Mouse (Mus musculus): ENCODE data around the gene Uck2. TPM values are rescaled to one million over a fixed set of nuclear protein-coding genes. Genes with fewer than 3 reads are reported as not detected.

The Uck2 gene
- polyA plus RNA-seq, 2 experiments = 45.7 to 69.3 TPM

GRCm38 (mm10) chr1:167265366-167265765, 19.8 kb downstream of the Uck2 start:
- TF ChIP-seq POLR2A (IDR thresholded peaks at IDR 0.05; ENCODE audit: borderline replicate concordance, extremely low read depth, insufficient read depth, insufficient read length) = no peak
- peaks cover 25% of the 10 kb centered on the region for H3K4me1 ChIP-seq (ENCODE audit: control insufficient read depth, insufficient read depth, low read length)
- 66% methylated on average over 4 of the region's 4 CpGs for WGBS

GRCm38 (mm10) chr1:167262489-167263041, 22.6 kb downstream of the Uck2 start:
- no peak for DNase-seq (ENCODE audit: low spot score)
- TF ChIP-seq POLR2A (IDR thresholded peaks at IDR 0.05; ENCODE audit: borderline replicate concordance, extremely low read depth, insufficient read depth, insufficient read length) = no peak
- 59% methylated on average over 10 of the region's 10 CpGs for WGBS
- no peak overlapping the region for H3K27ac ChIP-seq (replicated peaks; ENCODE audit: low read depth, low read length)
- H3K27me3 ChIP-seq (ENCODE audit: control insufficient read depth, insufficient read depth, low read length) = no peaks in the 10 kb centered on the region
- no peaks in the 10 kb centered on the region for H3K36me3 ChIP-seq (ENCODE audit: control insufficient read depth, insufficient read depth, low read length)
- no peak overlapping the region for H3K9ac ChIP-seq (ENCODE audit: low read depth, low read length, severe bottlenecking)
- no peak for ATAC-seq (ENCODE audit: low FRiP score, low read depth)
- no peak overlapping the region for H3K4me3 ChIP-seq (replicated peaks; ENCODE audit: low read length)
- no peak overlapping the region for H3K4me2 ChIP-seq (replicated peaks; ENCODE audit: low read depth, low read length, severe bottlenecking)
- no peaks in the 10 kb centered on the region for H3K9me3 ChIP-seq (ENCODE audit: control insufficient read depth, low read length)
- H3K4me1 ChIP-seq (ENCODE audit: control insufficient read depth, insufficient read depth, low read length) = peaks cover 4% of the 10 kb centered on the region; the same call in 1 of the 2 replicates

More at GRCm38 (mm10) chr1:167265366-167265765, 19.8 kb downstream of the Uck2 start:
- no peak overlapping the region for H3K4me2 ChIP-seq (replicated peaks; ENCODE audit: low read depth, low read length, severe bottlenecking)
- no peaks in the 10 kb centered on the region for H3K27me3 ChIP-seq (ENCODE audit: control insufficient read depth, insufficient read depth, low read length)
- no peak overlapping the region for H3K27ac ChIP-seq (replicated peaks; ENCODE audit: low read depth, low read length)
- H3K9me3 ChIP-seq (ENCODE audit: control insufficient read depth, low read length) = no peaks in the 10 kb centered on the region
- H3K4me3 ChIP-seq (replicated peaks; ENCODE audit: low read length) = no peak overlapping the region
- ATAC-seq (ENCODE audit: low FRiP score, low read depth) = no peak
- H3K36me3 ChIP-seq (ENCODE audit: control insufficient read depth, insufficient read depth, low read length) = no peaks in the 10 kb centered on the region
- no peak for DNase-seq (ENCODE audit: low spot score)
- H3K9ac ChIP-seq (ENCODE audit: low read depth, low read length, severe bottlenecking) = no peak overlapping the region

GRCm38 (mm10) chr1:167261750-167262149, 23.4 kb downstream of the Uck2 start:
- Histone ChIP-seq H3K4me2 (replicated peaks; ENCODE audit: low read depth, low read length, severe bottlenecking) (no peak overlapping the region), H3K27ac (replicated peaks; ENCODE audit: low read depth, low read length) (no peak overlapping the region), H3K4me1 (ENCODE audit: control insufficient read depth, insufficient read depth, low read length) (peaks cover 4% of the 10 kb centered on the region; the same call in 1 of the 2 replicates), H3K4me3 (replicated peaks; ENCODE audit: low read length) (no peak overlapping the region), H3K27me3 (ENCODE audit: control insufficient read depth, insufficient read depth, low read length) (no peaks in the 10 kb centered on the region), H3K9ac (ENCODE audit: low read depth, low read length, severe bottlenecking) (no peak overlapping the region), H3K9me3 (ENCODE audit: control insufficient read depth, low read length) (no peaks in the 10 kb centered on the region), H3K36me3 (ENCODE audit: control insufficient read depth, insufficient read depth, low read length) (no peaks in the 10 kb centered on the region)
- no peak for ATAC-seq (ENCODE audit: low FRiP score, low read depth)
- WGBS = 88% methylated on average over 11 of the region's 11 CpGs
- no peak for DNase-seq (ENCODE audit: low spot score)
- no peak for TF ChIP-seq POLR2A (IDR thresholded peaks at IDR 0.05; ENCODE audit: borderline replicate concordance, extremely low read depth, insufficient read depth, insufficient read length)

GRCm38 (mm10) chr1:167259702-167260101, 25.4 kb downstream of the Uck2 start:
- no peak overlapping the region for H3K4me2 ChIP-seq (replicated peaks; ENCODE audit: low read depth, low read length, severe bottlenecking)
- ATAC-seq (ENCODE audit: low FRiP score, low read depth) (no peak), DNase-seq (ENCODE audit: low spot score) (no peak)
- no peaks in the 10 kb centered on the region for H3K9me3 ChIP-seq (ENCODE audit: control insufficient read depth, low read length)
- 66% methylated on average over 10 of the region's 10 CpGs for WGBS
- no peak overlapping the region for H3K27ac ChIP-seq (replicated peaks; ENCODE audit: low read depth, low read length)
- H3K4me3 ChIP-seq (replicated peaks; ENCODE audit: low read length) = no peak overlapping the region
- no peak for TF ChIP-seq POLR2A (IDR thresholded peaks at IDR 0.05; ENCODE audit: borderline replicate concordance, extremely low read depth, insufficient read depth, insufficient read length)
- no peaks in the 10 kb centered on the region for H3K36me3 ChIP-seq (ENCODE audit: control insufficient read depth, insufficient read depth, low read length)
- no peak overlapping the region for H3K9ac ChIP-seq (ENCODE audit: low read depth, low read length, severe bottlenecking)
- peaks cover 7% of the 10 kb centered on the region for H3K4me1 ChIP-seq (ENCODE audit: control insufficient read depth, insufficient read depth, low read length)
- no peaks in the 10 kb centered on the region for H3K27me3 ChIP-seq (ENCODE audit: control insufficient read depth, insufficient read depth, low read length)

- no peak overlapping the region for H3K4me2 ChIP-seq (replicated peaks; ENCODE audit: low read depth, low read length, severe bottlenecking)
- H3K4me1 ChIP-seq (ENCODE audit: control insufficient read depth, insufficient read depth, low read length) = peaks cover 3% of the 10 kb centered on the region; the same call in 1 of the 2 replicates
- no peak overlapping the region for H3K27ac ChIP-seq (replicated peaks; ENCODE audit: low read depth, low read length)
- ATAC-seq (ENCODE audit: low FRiP score, low read depth) (no peak), DNase-seq (ENCODE audit: low spot score) (no peak)
- no peak overlapping the region for H3K4me3 ChIP-seq (replicated peaks; ENCODE audit: low read length)
- no peak for TF ChIP-seq POLR2A (IDR thresholded peaks at IDR 0.05; ENCODE audit: borderline replicate concordance, extremely low read depth, insufficient read depth, insufficient read length)
- no peaks in the 10 kb centered on the region for H3K9me3 ChIP-seq (ENCODE audit: control insufficient read depth, low read length)
- 68% methylated on average over 15 of the region's 15 CpGs for WGBS
- no peak overlapping the region for H3K9ac ChIP-seq (ENCODE audit: low read depth, low read length, severe bottlenecking)
- H3K27me3 ChIP-seq (ENCODE audit: control insufficient read depth, insufficient read depth, low read length) = no peaks in the 10 kb centered on the region
- H3K36me3 ChIP-seq (ENCODE audit: control insufficient read depth, insufficient read depth, low read length) = no peaks in the 10 kb centered on the region
Measured at GRCm38 (mm10) chr1:167256724-167257302, 28.3 kb downstream of the Uck2 start.
